Mouse (Mus musculus) kidney, adult 9 months (tissue): Measurements from ENCODE around the gene Lrrc63.

Experiments
- DNase-seq: peaks from one replicate; pipeline ENCODE4 v3.0.0; 2022

Gene Lrrc63

DNA sequence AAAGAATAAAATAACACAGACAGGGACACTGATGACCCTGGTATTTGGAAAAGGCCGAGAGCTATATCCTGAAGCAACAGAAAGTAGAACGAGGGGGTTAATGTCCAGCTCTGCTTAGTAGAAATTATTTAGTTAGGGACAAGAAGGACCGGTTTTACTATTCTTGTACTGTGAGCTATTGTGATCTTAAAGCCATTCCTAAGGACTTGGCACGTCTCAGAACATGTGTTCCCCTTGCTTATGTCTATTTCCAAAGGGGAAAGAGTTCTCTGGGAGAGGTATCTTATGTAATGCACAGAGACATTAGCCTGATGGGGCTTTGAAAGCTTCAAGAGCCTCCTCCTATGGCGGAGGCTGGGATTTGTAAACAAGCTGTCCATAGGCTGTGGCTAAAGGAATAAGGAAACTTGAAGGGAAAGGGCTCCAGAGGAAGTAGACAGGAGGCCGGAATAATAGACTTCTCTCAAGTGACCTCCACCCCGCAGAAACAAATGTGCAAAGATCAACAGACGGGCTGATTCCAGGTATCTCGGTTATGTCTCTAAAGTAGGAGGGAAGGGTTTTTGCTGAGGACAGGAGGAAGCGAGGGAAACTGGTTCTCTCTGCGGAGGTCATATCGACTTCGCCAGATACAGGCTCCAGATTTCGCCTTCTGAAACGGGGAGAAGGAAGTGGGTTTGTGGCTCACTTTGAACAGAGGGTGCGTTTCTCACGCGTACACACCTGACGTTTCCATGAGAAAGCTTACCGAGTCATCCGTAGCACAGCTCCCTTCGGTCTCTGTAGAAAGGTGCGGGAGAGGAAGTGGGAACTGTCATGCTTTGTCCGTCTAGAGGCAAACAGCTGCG lies 5.7 kb upstream of the Lrrc63 start:
- no peak for DNase-seq

DNA sequence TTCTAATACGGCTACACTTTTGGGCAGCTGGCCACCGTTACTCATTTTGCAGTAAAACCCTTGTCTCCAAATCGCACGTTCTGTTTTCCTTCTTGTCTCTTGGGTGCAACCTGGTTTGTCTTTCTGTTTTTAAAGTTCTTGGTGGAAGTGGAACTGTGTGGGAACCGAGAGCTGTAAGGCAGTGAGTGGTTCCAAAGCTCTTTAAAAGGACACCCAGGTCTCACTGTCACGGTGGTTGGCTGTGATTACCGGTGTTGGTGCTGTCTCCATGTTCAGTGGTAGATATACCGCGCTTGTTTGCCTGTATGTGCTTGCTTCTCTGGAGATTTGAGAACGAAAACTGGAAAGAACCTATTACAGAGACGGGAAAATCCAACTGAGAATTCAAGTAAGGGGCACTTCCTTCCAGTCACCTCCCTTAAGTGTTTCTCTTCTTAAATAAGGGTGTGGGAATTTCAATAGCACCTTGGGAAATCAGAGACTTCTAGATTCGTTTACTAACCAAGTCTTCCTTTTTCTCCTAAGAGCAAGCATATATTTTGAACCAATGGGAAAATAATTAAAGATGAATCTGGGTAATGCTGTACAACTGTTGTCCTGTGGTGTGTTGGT lies 749 bp upstream of the Lrrc63 start:
- no peak for DNase-seq

DNA sequence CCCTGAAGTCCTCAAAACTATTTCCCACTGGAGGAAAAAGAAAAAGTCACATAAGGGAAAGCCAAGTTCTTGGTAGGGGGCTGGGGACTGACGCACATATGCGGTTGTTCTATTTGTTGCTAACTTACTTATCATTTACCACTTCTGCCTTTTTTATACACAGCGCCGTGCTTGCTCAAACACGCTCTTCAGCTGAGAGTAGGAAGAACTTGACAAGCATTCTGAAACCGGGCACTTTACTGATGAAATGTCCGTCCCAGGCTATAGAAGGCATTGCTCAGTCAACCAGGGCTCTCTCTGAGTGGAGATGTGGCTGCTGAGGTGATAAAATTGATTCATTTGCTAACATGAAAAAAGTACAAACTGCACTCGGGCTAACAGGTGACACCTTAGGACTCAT lies 9.0 kb downstream of the Lrrc63 start:
- DNase-seq, result no peak

DNA sequence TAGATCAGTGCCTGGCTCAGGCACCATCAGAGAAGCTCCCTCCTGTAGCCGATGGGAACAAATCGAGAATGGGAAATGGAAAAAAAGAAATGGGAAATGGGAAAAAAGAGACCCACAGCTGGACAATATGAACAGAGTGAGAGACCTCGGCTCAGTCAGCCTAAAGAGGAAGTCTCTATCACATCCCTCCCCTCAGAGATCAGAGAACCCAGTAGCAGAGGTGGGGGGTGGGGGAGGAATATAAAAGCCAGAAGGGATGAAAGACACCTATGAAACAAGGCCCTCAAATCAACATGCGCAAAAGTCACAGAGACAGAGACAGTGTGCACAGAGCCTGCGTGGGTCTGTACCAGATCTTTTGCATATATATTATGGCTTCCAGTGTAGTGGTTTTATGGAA lies 27.7 kb downstream of the Lrrc63 start:
- DNase-seq, result no peak

DNA sequence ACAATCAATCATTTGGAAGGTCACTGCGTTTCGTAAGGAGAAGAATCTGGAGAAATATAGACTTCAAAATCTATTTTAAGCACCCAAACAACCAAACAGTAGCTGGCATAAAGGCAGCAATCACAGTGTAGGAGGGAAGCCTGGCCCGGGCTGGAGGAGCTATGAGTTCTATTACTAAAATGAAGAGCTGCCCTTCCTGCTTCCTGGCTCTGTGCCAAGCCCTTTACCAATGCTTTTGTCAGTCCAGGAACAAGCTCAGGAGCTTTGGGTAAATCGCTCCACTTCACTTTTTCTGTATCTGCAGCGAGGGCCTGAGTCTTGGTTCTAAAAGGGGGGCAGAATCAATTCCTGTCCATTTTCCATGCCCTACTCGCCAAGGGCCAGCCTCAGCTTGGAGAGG lies 52.7 kb downstream of the Lrrc63 start:
- DNase-seq, result no peak

DNA sequence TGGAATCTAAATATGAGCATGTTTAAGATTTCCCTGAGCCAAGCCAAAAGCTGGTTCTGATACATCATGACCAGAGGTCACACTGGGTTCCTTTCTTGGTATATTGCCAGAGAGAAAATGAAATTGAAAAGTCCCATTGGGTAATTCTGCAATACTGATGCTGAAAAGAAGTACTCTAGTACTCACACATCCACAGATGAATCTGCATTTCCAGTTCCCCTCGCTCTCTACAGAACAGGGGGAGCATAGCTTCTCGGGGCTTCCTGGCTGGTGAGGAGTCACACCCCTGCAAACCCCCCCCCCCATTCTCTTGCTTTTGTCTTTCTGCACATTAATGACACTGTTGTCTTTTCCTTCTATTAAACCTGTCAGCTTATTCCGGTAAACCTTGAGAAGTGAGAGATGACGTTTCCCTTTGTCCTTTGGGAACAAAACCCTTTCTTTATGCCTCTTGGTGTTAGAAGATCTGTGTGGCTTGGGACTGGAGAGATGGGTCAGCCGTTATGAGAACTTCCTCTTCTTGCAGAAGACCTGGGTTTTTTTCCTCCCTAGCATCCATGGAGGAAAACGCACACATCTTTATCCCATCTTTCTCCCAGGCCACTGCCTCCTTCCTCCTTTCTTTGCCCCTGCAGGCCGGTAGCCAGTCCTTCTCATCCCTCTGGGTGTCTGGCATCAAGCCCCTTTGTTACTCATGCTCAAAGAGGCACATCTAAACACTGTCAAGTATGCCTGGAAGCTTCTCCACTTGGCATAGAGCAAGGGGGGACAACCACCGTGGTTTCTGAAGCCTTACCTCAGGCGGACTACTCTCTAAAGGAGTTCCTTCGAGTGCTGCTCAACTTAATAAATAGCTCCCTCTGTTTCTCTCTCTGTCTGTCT lies 55.1 kb downstream of the Lrrc63 start:
- DNase-seq, result no peak

DNA sequence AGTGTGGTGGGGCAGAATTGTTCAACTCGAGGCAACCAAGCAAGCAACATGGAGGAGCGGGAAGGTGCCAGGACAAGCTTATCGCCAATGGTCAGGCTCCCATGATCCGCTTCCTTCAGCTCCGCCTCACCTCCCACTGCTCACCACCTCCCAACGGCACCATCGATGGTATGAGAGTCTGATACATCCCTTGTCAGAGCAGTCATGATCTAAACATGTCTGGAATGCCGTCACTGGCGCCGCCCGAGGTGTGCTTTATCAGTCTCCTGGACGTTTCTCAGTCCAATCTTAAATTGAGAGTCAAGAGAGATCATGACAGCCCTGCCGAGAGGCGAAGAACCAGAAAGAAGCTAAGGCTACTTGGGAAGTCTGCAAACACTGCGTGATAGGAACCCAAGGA lies 59.6 kb downstream of the Lrrc63 start:
- no peak for DNase-seq

DNA sequence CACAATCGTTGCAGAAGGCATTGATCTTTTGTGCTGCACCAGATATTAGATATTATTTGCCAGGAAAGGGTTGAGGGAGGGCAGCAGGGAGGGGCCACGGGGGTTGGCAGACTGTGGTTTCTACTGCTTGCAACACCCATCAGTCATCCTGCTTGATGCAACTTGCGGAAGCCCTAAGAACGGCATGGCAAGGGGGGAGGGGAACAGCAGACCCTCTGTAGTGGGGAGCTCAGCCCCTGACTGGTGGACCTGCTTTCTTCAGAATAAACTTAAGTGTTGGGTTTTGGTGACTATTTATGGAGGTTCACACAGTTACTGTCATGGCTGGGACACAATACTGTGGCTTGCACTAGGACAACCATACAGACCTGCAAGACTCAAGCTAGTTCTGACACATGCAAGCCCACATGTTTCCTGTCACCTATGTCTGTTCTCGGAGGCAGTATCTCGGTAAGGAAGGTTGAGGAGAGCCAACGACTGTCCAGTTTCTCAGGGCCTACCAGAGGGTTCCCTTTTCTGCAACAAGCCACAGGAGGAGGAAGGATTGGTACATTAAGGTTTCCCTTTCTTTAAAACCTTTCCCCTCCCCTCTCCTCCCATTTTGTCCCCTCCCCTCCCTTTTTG lies 61.2 kb downstream of the Lrrc63 start:
- no peak for DNase-seq

DNA sequence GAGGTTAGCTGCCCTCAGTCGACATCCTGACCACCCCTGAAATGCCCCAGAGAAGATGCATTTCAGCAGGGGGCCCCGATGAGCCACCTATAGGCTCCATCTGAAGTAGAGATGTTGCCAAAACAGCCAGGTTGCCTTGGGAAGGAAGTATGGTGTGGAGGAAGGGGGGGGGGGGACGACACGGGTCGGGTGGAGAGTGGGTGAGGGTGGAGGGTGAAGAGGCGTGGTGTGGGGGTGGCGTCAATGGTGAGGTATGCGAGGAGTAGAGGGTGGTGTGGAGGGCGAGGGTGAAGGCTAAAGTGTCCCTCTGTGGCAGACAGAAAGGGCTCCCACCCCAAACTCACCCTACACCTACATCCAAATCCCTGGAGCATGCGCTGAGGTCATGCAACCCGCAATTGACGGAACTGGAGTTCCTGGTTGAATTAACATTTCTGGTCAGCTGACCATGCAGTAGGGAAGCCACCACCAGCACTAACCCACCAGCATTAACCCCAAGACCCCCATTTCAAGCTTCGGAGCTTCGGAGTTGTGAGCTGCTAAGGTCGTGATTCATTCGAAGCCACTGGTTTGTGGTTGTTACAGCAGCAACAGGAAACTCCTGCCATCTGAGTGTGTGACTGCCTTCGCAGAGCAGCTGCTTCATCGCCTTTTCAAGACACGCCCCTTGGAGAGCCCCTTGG lies 62.1 kb downstream of the Lrrc63 start:
- DNase-seq, result no peak

DNA sequence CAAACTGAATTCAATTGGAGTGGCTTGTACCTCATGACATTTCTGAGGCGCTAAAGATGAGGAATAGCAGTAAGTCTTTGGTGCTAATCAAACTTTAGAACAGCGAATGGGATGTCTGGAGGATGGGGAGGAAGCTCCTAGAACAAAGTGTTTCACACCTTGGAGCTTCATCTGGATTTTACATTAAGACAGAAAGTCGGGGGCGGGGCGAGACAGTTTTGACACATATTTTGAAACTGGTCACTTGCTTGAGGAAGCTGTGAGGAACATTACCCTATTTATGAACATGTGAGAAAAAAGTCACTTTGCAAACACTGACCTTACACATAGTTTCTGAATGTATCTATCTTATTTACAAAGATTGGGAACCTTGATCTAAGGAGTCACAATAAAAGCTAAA lies 65.5 kb downstream of the Lrrc63 start:
- no peak for DNase-seq

DNA sequence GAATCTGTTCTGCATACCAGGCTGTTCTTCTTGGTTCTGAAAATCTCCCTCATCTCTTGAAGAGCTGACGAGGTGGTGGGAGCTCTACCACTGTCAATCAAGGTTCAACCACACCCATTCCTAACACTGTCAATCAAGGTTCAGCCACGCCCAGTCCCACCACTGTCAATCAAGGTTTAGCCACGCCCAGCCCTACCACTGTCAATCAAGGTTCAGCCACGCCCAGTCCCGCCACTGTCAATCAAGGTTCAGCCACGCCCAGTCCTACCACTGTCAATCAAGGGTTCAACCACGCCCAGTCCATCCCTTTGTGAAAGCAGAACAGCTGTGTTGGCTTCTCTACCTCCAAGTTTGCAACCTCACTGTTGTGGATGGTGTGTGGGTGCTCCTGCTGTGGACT lies 66.2 kb downstream of the Lrrc63 start:
- DNase-seq, result no peak

DNA sequence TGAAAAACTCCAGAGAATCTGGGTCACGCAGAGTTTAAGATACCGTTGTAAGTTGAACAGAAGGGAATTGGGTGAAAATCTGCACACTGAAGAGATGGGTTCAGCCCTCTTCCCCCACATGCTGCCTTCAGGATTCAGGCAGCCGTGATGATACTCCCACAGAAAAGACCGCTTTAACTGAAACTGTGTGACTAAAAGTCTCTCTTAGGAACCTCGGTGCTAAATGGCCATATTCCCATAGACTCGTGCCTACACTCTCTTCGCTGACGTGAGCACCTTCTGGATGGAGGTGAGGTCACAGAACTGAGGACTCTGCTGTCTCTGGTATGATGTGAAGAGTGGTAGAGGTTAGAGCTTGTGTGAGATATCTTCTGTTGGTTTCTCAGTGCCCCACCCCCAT lies 66.7 kb downstream of the Lrrc63 start:
- DNase-seq, result no peak

DNA sequence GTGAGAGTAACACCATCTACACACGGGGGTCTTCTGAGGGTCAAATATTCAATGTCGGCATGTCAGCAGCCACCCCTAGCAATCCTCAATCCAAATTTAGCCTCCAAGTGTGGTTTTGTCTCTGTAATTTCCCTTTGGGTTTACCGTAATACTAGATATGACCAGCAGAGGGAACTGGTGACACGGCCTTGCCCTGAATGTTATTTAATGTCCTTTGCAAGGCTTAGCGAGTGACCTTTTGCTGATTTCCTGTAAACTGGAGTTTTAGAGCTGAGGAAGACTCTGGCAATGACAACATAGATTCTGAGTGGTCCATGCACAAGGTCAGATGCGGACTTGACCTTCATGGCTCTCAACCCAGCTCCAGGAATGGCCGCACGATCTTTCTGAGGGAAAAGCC lies 70.1 kb downstream of the Lrrc63 start:
- peak; percentile 64 for DNase-seq

DNA sequence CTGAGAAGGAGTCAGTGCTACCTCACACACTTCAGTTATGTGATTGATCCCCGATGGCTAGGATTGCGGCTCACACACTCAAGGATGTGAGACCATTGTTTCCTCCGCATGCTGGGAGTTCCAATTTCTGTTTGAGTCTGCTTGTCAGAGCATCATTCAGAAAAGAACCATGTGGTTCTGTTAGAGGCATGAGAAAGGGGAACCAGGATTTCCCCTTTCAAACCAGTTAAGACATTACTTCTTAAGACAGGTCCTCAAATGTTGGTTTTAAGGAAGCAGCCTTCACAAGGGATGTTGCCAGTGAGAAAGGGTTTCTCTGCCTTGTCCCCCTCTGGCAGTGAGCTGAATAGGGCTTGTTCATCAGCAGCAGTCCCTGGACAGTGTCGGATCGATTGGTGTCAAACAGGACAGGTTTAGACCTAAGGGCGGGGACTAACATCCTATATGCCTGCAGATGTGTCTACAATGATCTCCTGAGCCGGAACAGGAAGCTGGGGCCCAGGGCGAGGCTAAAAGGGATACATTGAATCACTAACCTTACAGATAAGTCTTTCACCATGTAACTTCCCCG lies 73.7 kb downstream of the Lrrc63 start:
- no peak for DNase-seq

DNA sequence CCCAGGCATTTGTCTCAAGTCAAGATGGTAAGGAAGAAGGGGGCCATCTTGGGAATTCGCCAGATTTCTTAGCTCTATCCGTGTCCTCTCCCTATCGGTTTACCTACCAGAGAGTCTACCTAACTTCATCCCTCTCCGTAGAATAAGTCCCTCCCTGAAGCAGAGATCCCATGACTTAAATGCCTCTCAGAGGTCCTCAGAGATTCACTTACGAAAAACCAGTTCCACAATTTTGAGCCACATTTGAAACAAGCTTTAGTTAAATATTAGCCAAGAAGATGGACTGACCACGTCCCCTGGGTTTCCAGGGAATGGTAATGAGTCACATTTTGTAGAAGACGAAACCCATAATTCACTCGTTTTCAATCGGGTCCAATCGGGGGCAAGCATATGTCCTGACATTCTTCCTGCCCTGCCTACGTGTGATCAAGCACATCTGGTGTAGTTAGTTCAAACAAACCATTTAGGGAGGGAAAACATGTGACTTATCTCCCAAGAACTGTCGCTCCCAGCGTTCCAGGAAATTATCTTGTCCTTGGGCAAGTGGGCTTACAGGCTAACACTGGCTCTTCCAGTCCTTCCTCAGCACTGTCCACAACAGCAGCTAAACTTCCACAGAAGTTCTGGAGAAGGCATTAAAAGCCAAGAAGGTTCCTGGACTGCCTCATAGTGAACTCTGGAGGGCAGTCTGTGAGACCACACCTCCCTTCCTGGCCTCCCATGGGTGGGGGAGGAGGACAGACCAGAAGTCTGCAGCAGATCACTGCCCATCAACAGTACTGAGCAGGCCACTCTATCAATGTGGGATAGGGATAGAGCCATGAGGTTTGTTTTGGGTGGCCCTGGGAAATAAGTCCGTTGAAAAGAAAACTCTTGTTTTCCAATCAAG lies 76.0 kb downstream of the Lrrc63 start:
- peak; percentile 21 for DNase-seq

DNA sequence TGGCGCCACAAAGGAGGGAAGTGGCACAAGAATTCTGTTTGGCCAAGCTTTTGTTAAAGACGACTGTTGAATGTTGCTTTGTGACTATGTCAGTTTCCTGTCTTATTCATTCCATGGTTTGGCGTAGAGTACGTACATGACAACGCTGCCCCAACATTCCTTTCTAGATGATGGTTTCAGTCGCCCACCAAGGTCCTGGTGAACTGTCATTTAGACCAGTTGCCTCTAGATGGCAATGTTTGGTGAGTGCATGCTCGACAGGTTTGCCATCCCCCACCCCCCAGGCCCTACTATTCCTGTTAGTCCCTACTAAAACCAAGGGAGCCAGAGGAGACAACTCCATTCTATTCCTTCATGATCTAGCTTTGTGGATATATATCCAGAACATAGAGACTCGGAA lies 78.2 kb downstream of the Lrrc63 start:
- DNase-seq, result no peak

DNA sequence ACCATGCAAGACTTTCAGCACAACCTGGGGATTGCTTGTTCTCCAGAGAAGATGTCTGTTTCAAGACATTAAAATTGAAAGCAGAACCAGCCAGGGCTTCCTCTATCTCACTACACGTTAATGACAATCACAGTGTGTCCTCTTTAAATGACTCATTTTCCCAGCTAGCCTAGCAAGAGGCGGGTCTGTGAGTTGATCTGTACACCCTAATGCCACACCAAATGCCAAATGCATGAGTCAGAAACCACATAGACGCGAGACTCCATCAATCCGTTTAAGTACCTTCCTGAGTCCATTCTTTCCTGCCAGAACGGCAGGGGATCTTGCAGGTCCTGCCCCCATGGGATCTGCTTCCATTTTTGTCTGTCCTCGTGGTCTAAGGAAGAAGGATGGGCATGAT lies 85.5 kb downstream of the Lrrc63 start:
- no peak for DNase-seq

DNA sequence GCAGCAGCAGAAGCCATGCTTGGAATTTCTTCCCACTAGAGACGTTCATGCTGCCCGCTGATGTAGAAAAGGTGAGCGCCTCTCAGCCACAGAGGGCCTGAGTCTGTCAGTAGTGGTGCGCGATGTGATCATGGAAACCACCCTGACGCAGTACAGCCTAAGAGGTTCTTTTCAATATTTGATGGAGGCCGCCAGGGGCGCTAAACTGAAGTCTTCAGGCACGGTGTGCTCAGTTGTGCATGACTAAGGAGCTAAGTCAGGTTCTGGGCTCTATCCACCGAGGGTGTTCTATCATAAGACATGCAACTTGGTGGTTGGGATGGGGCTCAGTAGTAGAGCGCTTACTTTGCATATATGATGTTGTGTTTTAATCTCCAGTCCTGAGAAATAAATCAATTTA lies 95.2 kb downstream of the Lrrc63 start:
- no peak for DNase-seq
